Mouse (Mus musculus) left cerebral cortex, postnatal 4 days (tissue): ENCODE measurements at regions not wholly inside any gene's neighbourhood (a gene's known extent, or its start where the extent isn't known, plus 50 kb on each side); places are given as distances from the start of the nearest gene placed in this dataset.

Experiments
- DNase-seq: peaks from one replicate; pipeline ENCODE4 v3.0.0-alpha.2; 2022
- intact Hi-C: fragments of 180-260 bp; cut with DNase I; formaldehyde crosslinking; loops from one replicate; pipeline ENCODE4 v1.15.1; 2025

- no peak for DNase-seq
Observed at GRCm38 (mm10) chr9:99800076-99800475, 75.9 kb downstream of the Sox14 start.

GRCm38 (mm10) chr9:99799387-99800021 lies 76.5 kb downstream of the Sox14 start:
- DNase-seq, result peak; percentile 17
- intact Hi-C loops, result no loop called here

More at GRCm38 (mm10) chr9:99800076-99800475, 75.9 kb downstream of the Sox14 start:
- intact Hi-C loops, result no loop called here

DNA sequence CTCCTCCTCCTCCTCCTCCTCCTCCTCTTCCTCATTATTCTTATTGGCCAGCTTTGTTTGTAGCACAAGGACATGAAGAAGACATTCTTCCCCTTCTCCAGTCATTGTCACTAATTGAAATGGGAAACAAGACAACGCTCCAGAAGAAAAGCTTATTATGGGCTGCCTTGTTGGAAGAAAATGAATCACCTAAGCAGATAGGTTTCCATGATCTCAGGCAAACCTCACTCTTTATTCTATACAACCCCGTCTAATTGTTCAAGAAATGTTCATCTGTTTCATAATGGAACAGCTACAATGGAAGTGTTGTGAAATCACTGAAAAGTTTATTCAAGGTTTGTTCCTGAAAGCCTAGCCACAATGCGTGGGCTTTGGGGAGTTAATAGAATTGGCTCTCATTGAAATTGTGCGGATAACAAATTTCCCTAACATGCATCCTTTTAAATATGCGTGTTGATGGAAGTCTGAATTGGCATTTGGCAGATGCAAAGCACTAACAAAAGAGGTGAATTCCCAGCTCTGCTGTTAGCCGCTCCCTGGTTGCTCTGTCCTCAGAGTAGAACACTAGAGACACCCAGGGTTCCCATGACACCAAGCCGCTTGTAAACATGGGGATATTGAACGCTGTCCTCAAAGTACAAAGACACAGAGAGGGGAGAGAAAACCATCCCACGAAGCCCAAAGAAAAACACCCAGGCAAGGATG lies 78.8 kb downstream of the Sox14 start:
- no peak for DNase-seq
- intact Hi-C loops, result no loop called here

DNA sequence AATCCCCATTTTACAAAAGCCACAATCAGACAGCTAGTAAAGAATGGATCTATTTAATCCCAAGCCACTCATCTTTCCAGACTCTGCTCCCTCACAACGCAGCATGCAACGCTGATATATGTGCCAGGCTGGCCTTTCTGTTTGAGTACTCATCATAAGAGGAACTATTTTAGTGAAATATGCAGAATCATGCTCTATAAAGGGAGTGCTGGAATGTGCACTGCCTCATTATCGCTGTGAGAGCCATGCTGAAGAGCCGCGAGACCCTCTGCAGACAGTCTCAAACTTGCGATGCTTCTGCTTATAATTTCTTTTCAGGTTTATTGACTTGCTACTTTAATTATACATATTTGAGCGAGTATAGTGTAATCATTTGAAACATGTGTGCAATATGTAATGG lies 75.6 kb upstream of the Cldn18 start:
- intact Hi-C loops, result no loop called here
- no peak for DNase-seq

GRCm38 (mm10) chr9:99786864-99787263 lies 69.8 kb upstream of the Cldn18 start:
- intact Hi-C loops, result no loop called here
- no peak for DNase-seq

- DNase-seq, result no peak
- intact Hi-C loops, result no loop called here
Observed at GRCm38 (mm10) chr9:99783156-99783555, 66.1 kb upstream of the Cldn18 start.

GRCm38 (mm10) chr9:99782364-99783119 lies 65.5 kb upstream of the Cldn18 start:
- no peak for DNase-seq
- intact Hi-C loops, result no loop called here

DNA sequence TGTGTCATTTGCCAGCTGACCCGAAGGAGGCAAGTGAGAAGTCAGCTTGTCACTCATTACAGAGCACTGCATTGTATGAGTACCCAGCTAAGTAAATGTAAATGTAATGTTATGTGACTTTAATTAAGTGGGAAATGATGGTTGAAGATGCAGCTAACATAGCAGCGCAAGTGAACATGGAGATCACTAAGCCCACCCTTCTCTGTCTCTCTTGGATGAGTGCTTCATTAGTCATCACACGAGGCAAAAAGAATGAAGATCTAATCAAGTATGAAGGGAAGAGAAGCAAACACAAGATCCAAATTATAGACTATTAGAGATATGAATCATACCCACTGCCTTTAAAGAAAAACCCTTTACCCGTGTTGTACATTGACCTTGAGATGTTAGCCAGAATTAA lies 61.8 kb upstream of the Cldn18 start:
- no peak for DNase-seq
- intact Hi-C loops, result no loop called here

- intact Hi-C loops, result no loop called here
- DNase-seq, result no peak
Observed at GRCm38 (mm10) chr9:99770696-99771095, 53.6 kb upstream of the Cldn18 start.
